Mouse (Mus musculus): ENCODE data around the gene Castor2. TPM values are rescaled to one million over a fixed set of nuclear protein-coding genes. Genes with fewer than 3 reads are reported as not detected.

The Castor2 gene
- polyA plus RNA-seq, 1 experiment from 2014 or later, result 27.2 TPM

DNA sequence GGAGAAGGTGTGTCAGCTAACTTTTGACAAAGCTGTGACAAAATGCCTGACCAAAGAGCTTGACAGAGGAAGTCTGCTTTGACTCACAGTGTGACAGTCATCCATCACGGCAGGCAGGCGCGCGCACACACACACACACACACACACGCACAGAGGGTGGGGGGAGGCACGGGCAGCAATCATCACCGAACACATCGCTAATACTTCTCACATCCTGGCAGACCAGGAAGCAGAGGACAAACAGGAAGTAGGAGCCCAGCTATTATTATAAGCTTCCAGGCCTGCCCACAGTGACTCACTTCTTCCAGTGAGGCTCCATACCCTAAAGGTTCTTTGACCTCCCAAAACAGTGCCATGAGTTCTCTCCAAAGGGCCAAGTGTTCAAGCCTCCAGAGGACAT, 6.3 kb downstream of the Castor2 start:
- ATAC-seq, result no peak
- no peak overlapping the region for H3K27ac ChIP-seq
- H3K4me3 ChIP-seq (replicated peaks), result no peak overlapping the region
- H3K4me2 ChIP-seq (replicated peaks), result no peak overlapping the region
- no peak overlapping the region for H3K9ac ChIP-seq (replicated peaks)
- H3K36me3 ChIP-seq, result peaks cover 42% of the 10 kb centered on the region
- no peaks in the 10 kb centered on the region for H3K9me3 ChIP-seq
- H3K27me3 ChIP-seq, result no peaks in the 10 kb centered on the region
- WGBS, result 93% methylated on average over 8 of the region's 8 CpGs
- H3K4me1 ChIP-seq (replicated peaks), result peaks cover 23% of the 10 kb centered on the region

DNA sequence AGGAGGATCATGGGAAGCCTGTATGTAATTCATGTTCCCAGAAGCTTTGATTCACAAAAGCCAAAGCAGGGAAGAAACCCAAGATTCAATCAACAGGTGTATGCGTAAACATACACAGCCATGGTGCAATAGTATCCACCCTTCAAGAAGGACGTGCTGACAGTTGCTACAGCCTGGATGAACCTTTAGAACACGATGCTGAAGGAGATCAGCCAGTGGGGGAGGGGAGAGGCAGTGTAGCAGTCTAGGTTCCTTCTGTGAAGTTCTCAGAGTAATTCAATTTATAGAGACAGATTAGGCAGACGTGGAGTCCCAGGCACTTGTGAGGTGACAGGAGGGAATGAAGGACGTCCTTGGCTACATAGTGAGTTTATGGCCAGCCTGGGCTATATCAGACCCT, 15.5 kb downstream of the Castor2 start:
- H3K36me3 ChIP-seq, result peaks cover 65% of the 10 kb centered on the region

DNA sequence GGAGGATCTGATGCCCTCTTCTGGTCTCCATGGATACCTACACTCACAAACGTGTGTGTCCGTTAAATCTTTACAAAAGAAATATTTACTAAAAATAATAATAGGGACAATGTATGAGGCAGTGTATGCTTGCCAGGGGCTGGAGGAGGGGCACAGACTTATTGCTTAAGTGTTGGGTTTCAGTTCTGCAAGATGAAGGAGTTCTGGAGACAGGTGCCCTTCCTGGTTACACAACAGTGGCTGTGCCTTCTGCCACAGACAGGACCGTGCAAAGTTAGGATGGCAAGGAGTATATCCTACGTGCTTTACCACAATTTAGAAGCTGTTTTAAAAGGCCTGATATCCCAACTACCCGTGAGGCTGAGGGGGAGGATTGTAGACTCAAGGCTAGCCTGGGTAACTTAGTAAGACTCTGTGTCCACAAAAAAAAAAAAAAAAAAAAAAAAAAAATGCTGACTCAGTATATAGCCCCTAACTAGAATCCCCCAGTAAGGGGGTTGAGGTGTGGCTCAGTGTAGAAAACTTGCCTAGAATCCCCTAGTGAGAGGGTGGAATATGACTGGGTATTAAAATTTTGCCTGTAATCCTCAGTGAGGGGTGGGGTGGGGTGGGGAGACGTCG, 16.2 kb downstream of the Castor2 start:
- 93% methylated on average over 7 of the region's 7 CpGs for WGBS
- ATAC-seq, result no peak
- no peaks in the 10 kb centered on the region for H3K9me3 ChIP-seq
- 0 out of 2 replicates have a peak, but pooled peaks cover under 1% of the 10 kb centered on the region for H3K4me1 ChIP-seq (replicated peaks)
- H3K27ac ChIP-seq, result no peak overlapping the region
- no peak overlapping the region for H3K4me3 ChIP-seq (replicated peaks)
- H3K9ac ChIP-seq (replicated peaks), result no peak overlapping the region
- H3K36me3 ChIP-seq, result peaks cover 57% of the 10 kb centered on the region
- no peak overlapping the region for H3K4me2 ChIP-seq (replicated peaks)
- H3K27me3 ChIP-seq, result no peaks in the 10 kb centered on the region

More for the DNA sequence above, 15.5 kb downstream of the Castor2 start:
- no peak for ATAC-seq
- Histone ChIP-seq H3K9me3 (no peaks in the 10 kb centered on the region), H3K27ac (no peak overlapping the region), H3K4me2 (replicated peaks) (no peak overlapping the region), H3K9ac (replicated peaks) (no peak overlapping the region), H3K4me1 (replicated peaks) (no peaks in the 10 kb centered on the region), H3K27me3 (no peaks in the 10 kb centered on the region), H3K4me3 (replicated peaks) (no peak overlapping the region)
- WGBS, result 89% methylated on average over 5 of the region's 5 CpGs

DNA sequence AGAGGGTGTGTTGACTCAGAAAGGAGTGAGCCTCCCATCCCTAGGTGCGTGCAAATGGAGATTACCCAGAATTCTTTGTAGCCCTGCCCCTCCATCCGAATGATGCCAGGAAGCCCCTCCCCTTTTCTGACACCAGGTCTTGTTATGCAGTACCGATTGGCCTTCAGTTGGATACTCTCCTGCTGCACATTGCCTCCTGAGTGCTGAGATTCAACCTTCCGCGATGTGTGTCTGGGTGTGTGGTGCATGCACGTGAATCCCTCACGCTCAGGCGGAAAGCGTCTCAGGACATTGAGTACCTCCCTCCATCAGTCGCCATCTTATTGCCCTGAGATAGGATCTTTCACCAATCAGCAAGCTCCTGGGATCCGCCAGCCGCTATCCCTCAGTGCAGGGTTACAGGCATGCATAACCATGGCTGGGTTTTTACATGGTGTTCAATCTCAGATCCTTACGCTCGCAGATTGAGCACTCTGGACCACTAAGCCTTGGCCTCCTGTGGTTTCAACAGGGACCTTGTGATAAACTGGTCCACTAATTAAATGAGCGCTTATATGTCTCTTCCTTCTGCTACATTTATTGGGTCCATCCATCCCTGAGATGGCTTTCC, 19.4 kb downstream of the Castor2 start:
- ATAC-seq, result no peak
- H3K27ac ChIP-seq, result no peak overlapping the region
- H3K36me3 ChIP-seq, result peaks cover 36% of the 10 kb centered on the region
- H3K4me1 ChIP-seq (replicated peaks), result peaks cover 9% of the 10 kb centered on the region
- no peak overlapping the region for H3K4me2 ChIP-seq (replicated peaks)
- H3K9me3 ChIP-seq, result no peaks in the 10 kb centered on the region
- no peak overlapping the region for H3K9ac ChIP-seq (replicated peaks)
- no peaks in the 10 kb centered on the region for H3K27me3 ChIP-seq
- WGBS, result 92% methylated on average over 15 of the region's 15 CpGs
- no peak overlapping the region for H3K4me3 ChIP-seq (replicated peaks)

DNA sequence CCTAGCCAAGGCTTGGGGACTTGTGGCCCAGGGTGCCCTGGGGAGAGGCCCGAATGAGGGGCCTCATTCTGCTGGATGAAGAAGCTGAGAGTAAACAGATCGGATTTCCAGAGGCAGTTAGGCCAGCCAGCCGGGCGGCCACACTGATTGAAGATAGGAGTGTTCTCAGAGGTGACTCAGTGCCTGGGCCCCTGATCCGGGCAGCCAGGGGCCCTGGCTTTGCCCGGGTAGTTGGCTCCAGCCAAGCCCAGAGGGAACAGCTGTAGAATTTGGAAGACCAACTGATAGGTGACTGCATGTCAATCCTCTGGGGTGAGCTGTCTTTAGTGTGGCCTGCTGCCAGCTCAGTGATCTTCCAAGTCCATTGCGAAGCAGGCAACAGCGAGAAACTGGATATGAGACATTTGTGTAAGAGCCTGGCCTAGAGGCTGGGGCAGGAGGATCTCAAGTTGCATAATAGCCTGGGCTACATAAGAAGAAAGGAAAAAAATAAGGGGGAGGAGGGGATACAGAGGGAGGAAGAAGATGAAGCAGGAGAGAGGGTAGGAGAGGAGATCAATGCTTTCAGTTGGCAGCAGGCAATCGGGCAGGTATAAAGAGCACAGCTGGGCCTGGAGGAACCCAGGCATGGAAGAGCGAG, 20.1 kb downstream of the Castor2 start:
- peaks cover 9% of the 10 kb centered on the region for H3K4me1 ChIP-seq (replicated peaks)
- no peaks in the 10 kb centered on the region for H3K27me3 ChIP-seq
- 77% methylated on average over 10 of the region's 10 CpGs for WGBS
- no peak overlapping the region for H3K27ac ChIP-seq
- H3K4me2 ChIP-seq (replicated peaks), result no peak overlapping the region
- no peak for ATAC-seq
- no peak overlapping the region for H3K4me3 ChIP-seq (replicated peaks)
- H3K36me3 ChIP-seq, result peaks cover 36% of the 10 kb centered on the region
- no peak overlapping the region for H3K9ac ChIP-seq (replicated peaks)
- H3K9me3 ChIP-seq, result no peaks in the 10 kb centered on the region

DNA sequence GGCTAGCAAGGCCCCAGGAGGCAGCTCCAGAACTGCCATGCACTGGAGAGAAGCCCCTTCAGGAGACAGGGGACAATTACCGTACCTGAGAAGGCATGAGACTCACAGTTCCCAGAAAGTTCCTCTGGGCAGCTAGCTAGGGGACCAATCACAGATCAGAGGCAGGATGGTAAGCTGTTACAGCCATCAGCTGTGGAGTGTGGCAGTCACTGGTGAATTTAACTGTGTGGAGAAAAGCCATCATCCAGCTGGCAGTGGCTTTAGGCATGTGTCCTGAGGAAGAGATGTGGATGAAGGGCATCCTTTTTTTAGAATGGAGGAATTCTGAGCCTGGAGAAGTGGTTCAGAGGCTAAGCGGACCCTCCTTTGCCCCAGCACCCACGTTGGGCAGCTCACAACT, 20.6 kb downstream of the Castor2 start:
- Histone ChIP-seq H3K9ac (replicated peaks) (no peak overlapping the region), H3K4me1 (replicated peaks) (peaks cover 9% of the 10 kb centered on the region), H3K27me3 (no peaks in the 10 kb centered on the region), H3K27ac (no peak overlapping the region), H3K36me3 (peaks cover 37% of the 10 kb centered on the region), H3K4me2 (replicated peaks) (no peak overlapping the region), H3K9me3 (no peaks in the 10 kb centered on the region), H3K4me3 (replicated peaks) (no peak overlapping the region)
- no peak for ATAC-seq
- WGBS, result 87% methylated on average over 3 of the region's 3 CpGs

DNA sequence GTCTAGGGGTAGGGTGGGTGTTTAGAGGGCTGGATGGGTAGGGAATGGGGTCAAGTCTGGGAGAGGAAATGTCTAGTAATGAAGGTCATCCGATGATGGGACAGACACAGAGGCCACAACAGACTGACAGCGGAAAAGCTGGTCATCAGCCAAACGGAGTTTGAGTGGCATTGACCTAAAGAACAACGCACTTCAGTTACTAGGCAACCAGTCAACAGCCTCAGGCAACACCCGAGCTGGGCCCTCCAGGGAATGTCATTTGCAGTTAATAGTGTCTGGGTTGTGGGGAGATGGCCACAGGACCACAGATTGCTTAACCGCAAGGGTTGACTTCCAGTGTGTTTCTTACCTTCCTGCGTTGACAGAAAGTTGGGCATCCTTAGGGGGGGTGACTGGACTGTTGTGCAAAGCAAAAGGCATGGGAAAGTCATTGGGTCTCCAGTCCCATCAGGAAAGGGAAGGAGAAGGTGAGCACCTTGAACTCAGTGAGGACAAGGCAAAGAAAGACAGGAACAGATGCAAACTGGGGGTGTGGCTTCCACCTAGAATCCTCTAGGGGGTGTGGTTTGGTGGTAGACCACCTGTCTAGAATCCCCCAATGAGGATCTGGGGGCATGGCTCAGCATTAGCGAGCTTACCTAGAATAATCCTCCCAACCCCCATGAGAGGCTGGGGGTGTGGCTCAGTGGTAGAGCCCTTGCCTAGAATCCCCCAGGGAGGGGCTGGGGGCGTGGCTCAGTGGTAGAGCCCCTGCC, 21.8 kb downstream of the Castor2 start:
- Histone ChIP-seq H3K4me2 (replicated peaks) (no peak overlapping the region), H3K27ac (no peak overlapping the region), H3K9me3 (no peaks in the 10 kb centered on the region), H3K4me3 (replicated peaks) (no peak overlapping the region), H3K36me3 (peaks cover 46% of the 10 kb centered on the region), H3K9ac (replicated peaks) (no peak overlapping the region), H3K27me3 (no peaks in the 10 kb centered on the region), H3K4me1 (replicated peaks) (peaks cover 9% of the 10 kb centered on the region)
- 61% methylated on average over 9 of the region's 9 CpGs for WGBS
- 0 out of 2 replicates have a peak, but pooled peaks have one; percentile 14 for ATAC-seq

DNA sequence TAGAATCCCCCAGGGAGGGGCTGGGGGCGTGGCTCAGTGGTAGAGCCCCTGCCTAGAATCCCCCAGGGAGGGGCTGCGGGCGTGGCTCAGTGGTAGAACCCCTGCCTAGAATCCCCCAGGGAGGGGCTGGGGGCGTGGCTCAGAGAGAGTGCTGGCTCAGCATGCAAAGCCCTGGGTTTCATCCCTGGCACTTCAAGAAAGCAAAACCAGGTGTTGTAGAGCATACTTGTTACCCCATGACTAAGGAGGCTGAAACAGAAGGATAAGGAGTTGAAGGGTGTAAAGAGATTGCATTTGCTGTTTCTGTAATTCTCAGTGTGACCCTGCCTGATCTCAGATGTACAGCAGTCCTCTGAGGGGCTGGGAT, 22.4 kb downstream of the Castor2 start:
- Histone ChIP-seq H3K4me3 (replicated peaks) (no peak overlapping the region), H3K4me2 (replicated peaks) (no peak overlapping the region), H3K27me3 (no peaks in the 10 kb centered on the region), H3K36me3 (peaks cover 51% of the 10 kb centered on the region), H3K27ac (no peak overlapping the region), H3K9me3 (no peaks in the 10 kb centered on the region), H3K9ac (replicated peaks) (no peak overlapping the region), H3K4me1 (replicated peaks) (peaks cover 9% of the 10 kb centered on the region)
- 82% methylated on average over 4 of the region's 4 CpGs for WGBS
- no peak for ATAC-seq

DNA sequence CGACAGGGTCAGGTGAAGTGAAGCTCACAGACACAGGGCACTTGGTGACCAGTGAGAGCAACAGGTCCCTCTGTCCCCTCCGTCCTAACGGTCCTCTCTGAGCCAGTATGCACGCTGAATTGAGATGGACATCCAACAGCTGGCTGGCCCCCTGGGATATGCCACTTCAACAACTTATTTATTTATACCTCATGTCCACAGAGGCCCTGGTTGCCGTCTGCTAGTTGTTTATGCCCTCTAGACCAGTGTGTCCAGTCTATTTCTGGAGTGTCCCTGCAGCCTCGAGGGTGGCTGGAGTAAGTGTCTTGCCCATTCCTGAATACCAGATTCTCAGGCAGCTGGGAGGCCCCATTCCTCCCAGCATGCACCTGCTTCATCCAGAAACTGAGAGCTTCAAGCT, 24.3 kb downstream of the Castor2 start:
- H3K27ac ChIP-seq, result no peak overlapping the region
- peaks cover 9% of the 10 kb centered on the region for H3K4me1 ChIP-seq (replicated peaks)
- no peak overlapping the region for H3K4me3 ChIP-seq (replicated peaks)
- H3K4me2 ChIP-seq (replicated peaks), result no peak overlapping the region
- no peak for ATAC-seq
- no peaks in the 10 kb centered on the region for H3K27me3 ChIP-seq
- 88% methylated on average over 6 of the region's 6 CpGs for WGBS
- H3K36me3 ChIP-seq, result peaks cover 52% of the 10 kb centered on the region
- no peaks in the 10 kb centered on the region for H3K9me3 ChIP-seq
- H3K9ac ChIP-seq (replicated peaks), result no peak overlapping the region

DNA sequence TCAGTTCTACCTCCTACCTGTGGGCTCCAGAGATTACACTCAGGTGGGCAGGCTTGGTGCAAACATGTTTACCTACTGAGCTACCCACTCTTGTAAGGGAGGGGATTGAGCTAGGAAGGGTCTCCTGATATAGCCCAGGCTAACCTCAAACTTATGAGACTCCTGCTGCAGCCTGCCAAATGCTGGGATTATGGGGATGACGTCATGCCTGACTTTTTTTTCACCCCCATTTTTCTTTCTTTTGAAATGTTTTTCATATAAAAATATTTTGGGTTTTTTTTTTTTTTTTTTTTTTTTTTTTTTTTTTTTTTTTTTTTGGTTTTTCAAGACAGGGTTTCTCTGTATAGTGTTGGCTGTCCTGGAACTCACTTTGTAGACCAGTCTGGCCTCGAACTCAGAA, 26.7 kb downstream of the Castor2 start:
- 86% methylated on average over 2 of the region's 2 CpGs for WGBS
- no peak overlapping the region for H3K4me2 ChIP-seq (replicated peaks)
- no peaks in the 10 kb centered on the region for H3K27me3 ChIP-seq
- peaks cover 6% of the 10 kb centered on the region for H3K4me1 ChIP-seq (replicated peaks)
- peaks cover 46% of the 10 kb centered on the region for H3K36me3 ChIP-seq
- no peak overlapping the region for H3K9ac ChIP-seq (replicated peaks)
- no peak overlapping the region for H3K4me3 ChIP-seq (replicated peaks)
- ATAC-seq, result no peak
- no peaks in the 10 kb centered on the region for H3K9me3 ChIP-seq
- no peak overlapping the region for H3K27ac ChIP-seq

DNA sequence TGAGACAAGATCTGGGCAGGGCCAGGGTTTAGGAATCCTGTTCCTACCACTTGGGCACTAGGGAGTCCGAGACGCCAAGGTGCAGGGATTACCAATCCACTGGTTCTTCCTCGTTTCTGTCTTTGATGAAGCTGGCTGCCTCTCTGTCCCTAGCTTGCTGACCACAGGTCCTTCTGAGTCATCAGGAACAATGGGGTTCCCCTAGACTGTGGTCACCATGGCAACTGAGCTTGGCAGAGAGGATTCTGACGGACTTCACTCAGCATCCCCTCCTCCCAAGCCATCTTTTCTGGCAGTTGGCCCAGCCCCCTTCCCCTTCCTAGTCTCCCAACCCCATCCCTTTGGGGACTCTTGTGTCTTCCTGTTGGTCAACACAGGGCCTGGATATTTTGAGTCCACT, 32.1 kb downstream of the Castor2 start:
- peak; percentile 75 for ATAC-seq
- WGBS, result 6% methylated on average over 4 of the region's 4 CpGs

DNA sequence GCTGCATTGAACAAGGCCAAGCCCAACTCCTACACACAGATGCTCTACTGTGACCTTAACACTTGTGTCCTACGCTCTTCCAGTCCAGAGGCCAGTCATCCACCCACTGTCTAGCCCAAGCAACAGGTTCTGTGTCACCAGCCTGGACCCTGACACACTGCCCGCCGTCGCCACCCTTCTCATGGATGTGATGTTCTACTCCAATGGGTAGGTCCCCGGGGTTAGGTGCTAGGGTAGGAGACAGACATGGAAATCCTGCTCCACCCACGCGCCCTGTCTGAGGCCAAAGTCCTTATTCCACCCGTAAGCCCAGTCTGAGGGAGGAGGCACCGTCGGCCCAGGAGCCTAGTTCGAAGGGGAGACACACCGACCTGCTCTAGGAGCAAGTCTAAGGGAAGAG, 36.5 kb downstream of the Castor2 start:
- Histone ChIP-seq H3K27me3 (no peaks in the 10 kb centered on the region), H3K27ac (no peak overlapping the region), H3K4me3 (replicated peaks) (no peak overlapping the region), H3K9me3 (no peaks in the 10 kb centered on the region), H3K9ac (replicated peaks) (no peak overlapping the region), H3K4me2 (replicated peaks) (no peak overlapping the region), H3K4me1 (replicated peaks) (peaks cover 10% of the 10 kb centered on the region), H3K36me3 (peaks cover 82% of the 10 kb centered on the region)
- WGBS, result 97% methylated on average over 12 of the region's 12 CpGs
- ATAC-seq, result no peak

More for the DNA sequence above, 32.1 kb downstream of the Castor2 start:
- Histone ChIP-seq H3K4me3 (replicated peaks) (no peak overlapping the region), H3K9me3 (no peaks in the 10 kb centered on the region), H3K4me2 (replicated peaks) (no peak overlapping the region), H3K4me1 (replicated peaks) (peaks cover 10% of the 10 kb centered on the region), H3K36me3 (peaks cover 61% of the 10 kb centered on the region), H3K9ac (replicated peaks) (no peak overlapping the region), H3K27ac (peak overlapping the region; percentile 69), H3K27me3 (no peaks in the 10 kb centered on the region)
